Mouse (Mus musculus): ENCODE measurements around the gene Pnkd. TPM values are rescaled to one million over a fixed set of nuclear protein-coding genes. Genes with fewer than 3 reads are reported as not detected.

Pnkd gene
- polyA plus RNA-seq, 1 experiment = 10.0 TPM

DNA sequence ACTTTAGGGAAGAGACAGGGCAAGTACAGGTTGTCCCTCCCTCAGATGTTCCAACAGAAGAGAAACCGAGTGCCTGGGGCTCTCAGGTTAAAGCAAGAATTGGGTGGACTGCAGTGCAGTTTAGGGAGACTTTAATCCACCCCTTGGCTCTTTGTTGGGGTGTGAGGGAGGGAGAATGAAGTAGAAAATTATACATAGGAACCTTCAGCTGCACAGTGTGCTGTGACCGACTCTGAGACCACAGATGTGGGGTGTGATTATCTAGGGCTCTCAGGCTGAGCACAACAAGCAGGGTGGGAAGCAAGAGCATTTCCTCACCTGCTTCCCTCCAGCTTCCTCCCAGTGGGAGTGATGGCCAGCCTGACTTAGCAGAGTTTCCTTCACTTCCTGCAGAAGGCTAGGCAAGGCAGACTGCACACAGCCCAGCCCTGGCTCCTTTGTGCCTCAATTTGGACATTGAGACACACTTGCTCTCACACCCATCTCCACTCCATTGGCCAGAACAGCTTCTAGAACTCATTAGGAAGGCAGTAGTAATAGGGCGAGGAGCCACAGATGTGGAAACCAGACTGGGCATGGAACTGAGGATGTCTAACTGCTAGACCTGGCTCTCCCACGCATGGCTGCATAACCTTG is 46.4 kb downstream of the Pnkd start:
- H3K4me1 ChIP-seq (ENCODE audit: control insufficient read depth) = peaks cover 35% of the 10 kb centered on the region
- peaks cover 24% of the 10 kb centered on the region for H3K27me3 ChIP-seq (ENCODE audit: control insufficient read depth)
- no peak for TF ChIP-seq TAL1 (IDR thresholded peaks at IDR 0.05; ENCODE audit: low read length)
- no peak for TF ChIP-seq GATA1 (IDR thresholded peaks at IDR 0.05; ENCODE audit: low read length)
- no peaks in the 10 kb centered on the region for H3K9me3 ChIP-seq (ENCODE audit: control insufficient read depth, low read length)
- no peak overlapping the region for H3K4me3 ChIP-seq (replicated peaks)
- H3K36me3 ChIP-seq (ENCODE audit: control insufficient read depth) = no peaks in the 10 kb centered on the region

DNA sequence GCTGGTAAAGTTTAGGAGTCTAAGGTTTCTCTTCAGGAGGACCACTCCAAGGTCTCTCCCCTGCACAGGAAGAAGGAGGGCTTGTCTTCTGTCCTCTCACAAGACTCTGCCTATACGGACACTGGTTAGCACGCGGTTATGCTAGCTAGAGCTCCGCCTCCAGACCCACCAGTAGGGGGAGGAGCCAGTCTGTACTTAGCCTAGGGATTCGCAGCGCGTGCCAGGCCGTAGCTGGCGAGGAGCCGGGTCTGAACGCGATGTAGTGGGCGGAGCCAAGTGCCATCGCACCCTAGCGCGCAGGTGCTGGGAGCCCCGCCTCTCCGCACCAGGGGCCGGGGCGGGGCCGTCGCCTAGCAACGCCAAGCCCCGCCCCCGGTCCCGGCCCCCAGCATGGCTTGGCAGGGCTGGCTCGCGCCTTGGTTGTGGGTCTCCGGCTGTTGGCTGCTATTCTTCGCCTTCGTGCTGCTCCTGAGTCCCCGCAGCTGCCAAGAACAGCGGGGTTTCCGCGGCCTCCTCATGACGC is 47.6 kb downstream of the Pnkd start:
- H3K27me3 ChIP-seq (ENCODE audit: control insufficient read depth) = peaks cover 24% of the 10 kb centered on the region
- H3K4me1 ChIP-seq (ENCODE audit: control insufficient read depth) = peaks cover 35% of the 10 kb centered on the region
- peak overlapping the region; percentile 56 for H3K4me3 ChIP-seq (replicated peaks)
- TF ChIP-seq TAL1 (IDR thresholded peaks at IDR 0.05; ENCODE audit: low read length) = no peak
- no peak for TF ChIP-seq GATA1 (IDR thresholded peaks at IDR 0.05; ENCODE audit: low read length)
- H3K36me3 ChIP-seq (ENCODE audit: control insufficient read depth) = no peaks in the 10 kb centered on the region
- no peaks in the 10 kb centered on the region for H3K9me3 ChIP-seq (ENCODE audit: control insufficient read depth, low read length)

DNA sequence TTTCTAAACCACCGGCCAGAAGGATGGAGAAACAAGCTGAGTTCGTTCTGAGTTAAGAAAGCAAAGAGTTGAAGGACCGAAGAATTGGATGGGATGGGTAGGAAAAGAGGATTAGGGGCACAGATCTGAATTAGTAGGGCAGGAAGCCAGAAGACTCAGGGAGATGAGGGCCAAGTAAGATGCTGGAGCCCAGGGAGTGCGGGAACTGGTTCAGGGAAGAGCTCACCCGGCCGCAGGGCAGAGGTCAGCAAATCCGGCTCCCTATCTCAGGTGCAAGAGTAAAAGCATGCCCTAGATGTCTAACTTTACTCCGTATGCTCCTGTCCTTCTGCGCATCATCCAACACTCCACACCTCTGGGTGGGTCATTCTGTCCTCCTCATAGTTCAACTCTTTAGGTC is 48.2 kb downstream of the Pnkd start:
- Histone ChIP-seq H3K4me1 (ENCODE audit: control insufficient read depth) (peaks cover 35% of the 10 kb centered on the region), H3K27me3 (ENCODE audit: control insufficient read depth) (peaks cover 24% of the 10 kb centered on the region), H3K4me3 (replicated peaks) (peak overlapping the region; percentile 56), H3K9me3 (ENCODE audit: control insufficient read depth, low read length) (no peaks in the 10 kb centered on the region), H3K36me3 (ENCODE audit: control insufficient read depth) (no peaks in the 10 kb centered on the region)
- no peak for TF ChIP-seq GATA1 (IDR thresholded peaks at IDR 0.05; ENCODE audit: low read length)
- TF ChIP-seq TAL1 (IDR thresholded peaks at IDR 0.05; ENCODE audit: low read length) = no peak

DNA sequence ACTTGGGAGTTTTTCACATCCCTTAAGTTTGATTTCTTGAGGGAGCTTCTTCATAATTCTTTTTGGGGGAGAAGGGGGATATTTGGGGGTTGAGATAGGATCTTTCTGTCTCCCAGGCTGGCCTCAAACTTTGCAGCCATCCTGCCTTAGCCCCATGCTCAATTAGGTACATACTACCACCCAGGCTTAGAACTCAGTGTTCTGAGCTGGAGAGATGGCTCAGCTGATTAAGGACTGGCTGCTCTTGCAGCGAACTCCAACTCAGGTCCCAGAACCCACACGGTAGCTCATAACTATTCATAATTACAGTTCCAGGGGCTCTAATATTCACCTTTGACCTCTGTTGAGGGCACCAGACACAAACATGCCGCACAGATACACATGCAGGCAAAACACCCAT is 49.9 kb downstream of the Pnkd start:
- Histone ChIP-seq H3K36me3 (ENCODE audit: control insufficient read depth) (no peaks in the 10 kb centered on the region), H3K27me3 (ENCODE audit: control insufficient read depth) (peaks cover 24% of the 10 kb centered on the region), H3K4me1 (ENCODE audit: control insufficient read depth) (peaks cover 35% of the 10 kb centered on the region), H3K9me3 (ENCODE audit: control insufficient read depth, low read length) (no peaks in the 10 kb centered on the region), H3K4me3 (replicated peaks) (no peak overlapping the region)
- TF ChIP-seq TAL1 (IDR thresholded peaks at IDR 0.05; ENCODE audit: low read length) = no peak
- no peak for TF ChIP-seq GATA1 (IDR thresholded peaks at IDR 0.05; ENCODE audit: low read length)

DNA sequence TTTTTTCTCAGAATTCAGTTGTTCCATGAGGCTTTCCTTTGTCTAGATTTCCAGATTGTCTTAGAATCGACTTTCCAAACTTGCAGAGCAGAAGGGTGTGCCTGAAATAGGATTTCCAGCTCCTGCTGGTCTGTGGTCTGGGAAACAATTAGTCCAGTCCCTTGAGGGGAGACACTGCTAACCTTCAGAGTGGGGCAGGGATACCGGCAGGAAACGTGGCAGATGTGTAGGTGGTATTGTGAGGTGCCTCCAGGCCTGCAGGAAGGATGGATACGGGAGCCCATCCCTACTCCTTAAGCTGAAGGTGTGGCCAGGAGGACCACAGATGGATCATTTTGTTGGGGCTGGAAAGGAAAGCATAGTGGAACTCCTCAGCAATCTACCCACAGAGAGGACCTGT is 50.3 kb downstream of the Pnkd start:
- H3K36me3 ChIP-seq (ENCODE audit: control insufficient read depth) = no peaks in the 10 kb centered on the region
- H3K9me3 ChIP-seq (ENCODE audit: control insufficient read depth, low read length) = no peaks in the 10 kb centered on the region
- H3K4me3 ChIP-seq (replicated peaks) = no peak overlapping the region
- H3K4me1 ChIP-seq (ENCODE audit: control insufficient read depth) = peaks cover 34% of the 10 kb centered on the region
- TF ChIP-seq TAL1 (IDR thresholded peaks at IDR 0.05; ENCODE audit: low read length) (no peak), GATA1 (IDR thresholded peaks at IDR 0.05; ENCODE audit: low read length) (no peak)
- H3K27me3 ChIP-seq (ENCODE audit: control insufficient read depth) = peaks cover 24% of the 10 kb centered on the region

DNA sequence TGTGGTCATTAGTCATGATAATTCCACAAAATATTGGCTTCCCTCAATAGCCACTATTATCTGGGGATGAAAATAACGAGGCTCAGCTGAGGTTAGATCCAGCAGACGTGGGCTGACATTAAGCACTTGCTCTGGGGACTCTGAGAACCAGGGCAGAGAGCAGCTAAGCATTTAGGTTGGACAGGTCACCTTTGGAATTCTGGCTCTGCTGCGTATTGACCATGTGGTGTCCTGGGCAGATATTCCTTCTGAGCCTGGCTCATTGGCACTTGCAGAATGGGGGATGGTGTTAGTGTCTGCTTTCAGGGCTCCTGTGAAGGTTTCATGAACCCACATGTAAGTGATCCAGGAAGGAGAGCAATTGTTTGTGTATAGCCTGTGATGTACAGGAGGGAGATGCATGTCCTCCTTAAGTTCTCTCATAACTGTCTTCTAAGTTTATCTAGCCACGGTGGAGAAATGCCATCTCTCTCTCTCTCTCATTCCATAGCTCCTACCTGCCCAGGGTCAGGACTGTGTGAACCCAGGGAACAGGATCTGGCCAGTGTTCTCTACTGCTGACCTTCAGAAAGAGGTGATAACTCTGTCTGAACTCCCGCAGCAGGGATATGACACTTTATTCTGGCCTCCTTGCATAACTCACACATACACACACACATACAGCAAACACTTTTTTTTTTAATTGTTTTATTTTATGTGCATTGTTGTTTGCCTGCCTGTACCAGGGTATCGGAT is 50.9 kb downstream of the Pnkd start:
- H3K9me3 ChIP-seq (ENCODE audit: control insufficient read depth, low read length) = peaks cover 3% of the 10 kb centered on the region; the same call in 1 of the 2 replicates
- no peak overlapping the region for H3K4me3 ChIP-seq (replicated peaks)
- no peaks in the 10 kb centered on the region for H3K36me3 ChIP-seq (ENCODE audit: control insufficient read depth)
- peaks cover 24% of the 10 kb centered on the region for H3K27me3 ChIP-seq (ENCODE audit: control insufficient read depth)
- H3K4me1 ChIP-seq (ENCODE audit: control insufficient read depth) = peaks cover 34% of the 10 kb centered on the region
- TF ChIP-seq GATA1 (IDR thresholded peaks at IDR 0.05; ENCODE audit: low read length) (no peak), TAL1 (IDR thresholded peaks at IDR 0.05; ENCODE audit: low read length) (no peak)

DNA sequence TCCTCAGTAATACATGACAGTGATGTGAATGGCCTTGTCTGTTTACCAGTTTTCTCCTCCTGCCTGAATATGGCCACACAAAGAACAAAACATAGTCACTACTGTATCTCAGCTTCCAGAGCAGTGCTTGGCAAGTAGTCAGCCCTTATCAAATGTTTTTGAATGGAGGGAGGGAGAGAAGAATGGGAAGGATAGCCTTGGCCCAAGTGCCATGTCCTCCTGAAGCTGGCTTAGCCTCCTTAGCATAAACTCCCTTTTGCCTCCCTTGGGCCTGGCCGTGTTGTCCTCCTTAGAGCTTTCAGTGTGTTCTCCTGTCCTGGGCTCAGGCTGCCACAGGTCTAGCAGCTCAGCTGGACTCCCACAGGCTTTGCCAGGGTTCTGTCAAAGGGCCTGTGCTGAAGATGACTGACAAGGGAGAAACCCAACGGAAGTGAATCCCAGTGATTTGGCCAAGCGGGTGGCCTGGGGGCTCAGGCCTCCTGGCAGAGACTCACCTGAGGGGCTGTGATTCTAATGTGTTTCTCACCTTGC is 52.6 kb downstream of the Pnkd start:
- Histone ChIP-seq H3K4me3 (replicated peaks) (no peak overlapping the region), H3K4me1 (ENCODE audit: control insufficient read depth) (peaks cover 18% of the 10 kb centered on the region), H3K36me3 (ENCODE audit: control insufficient read depth) (no peaks in the 10 kb centered on the region), H3K9me3 (ENCODE audit: control insufficient read depth, low read length) (peaks cover 3% of the 10 kb centered on the region; the same call in 1 of the 2 replicates), H3K27me3 (ENCODE audit: control insufficient read depth) (peaks cover 23% of the 10 kb centered on the region)
- no peak for TF ChIP-seq TAL1 (IDR thresholded peaks at IDR 0.05; ENCODE audit: low read length)
- TF ChIP-seq GATA1 (IDR thresholded peaks at IDR 0.05; ENCODE audit: low read length) = no peak

DNA sequence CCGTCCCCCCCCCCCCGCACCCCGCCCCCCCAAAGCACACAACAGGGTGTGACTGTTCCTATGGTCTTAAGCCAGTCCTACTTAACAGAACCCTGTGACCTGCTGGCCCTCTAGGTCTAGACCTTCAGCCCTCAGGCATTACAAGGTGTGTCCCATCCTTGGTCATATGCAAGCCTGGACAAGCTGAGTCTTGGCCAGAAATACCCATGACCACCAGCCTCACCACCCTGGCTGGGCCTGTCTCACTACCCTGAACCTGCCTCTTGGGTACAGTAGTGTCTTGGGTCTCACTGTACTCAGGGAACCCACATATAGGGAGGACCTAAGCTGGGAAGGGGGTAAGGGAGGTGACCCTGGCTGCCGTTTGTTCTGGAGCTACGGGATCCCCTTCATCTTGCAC is 53.3 kb downstream of the Pnkd start:
- Histone ChIP-seq H3K9me3 (ENCODE audit: control insufficient read depth, low read length) (peaks cover 3% of the 10 kb centered on the region; the same call in 1 of the 2 replicates), H3K27me3 (ENCODE audit: control insufficient read depth) (peaks cover 16% of the 10 kb centered on the region), H3K4me1 (ENCODE audit: control insufficient read depth) (peaks cover 10% of the 10 kb centered on the region), H3K4me3 (replicated peaks) (no peak overlapping the region), H3K36me3 (ENCODE audit: control insufficient read depth) (no peaks in the 10 kb centered on the region)
- no peak for TF ChIP-seq TAL1 (IDR thresholded peaks at IDR 0.05; ENCODE audit: low read length)
- no peak for TF ChIP-seq GATA1 (IDR thresholded peaks at IDR 0.05; ENCODE audit: low read length)

DNA sequence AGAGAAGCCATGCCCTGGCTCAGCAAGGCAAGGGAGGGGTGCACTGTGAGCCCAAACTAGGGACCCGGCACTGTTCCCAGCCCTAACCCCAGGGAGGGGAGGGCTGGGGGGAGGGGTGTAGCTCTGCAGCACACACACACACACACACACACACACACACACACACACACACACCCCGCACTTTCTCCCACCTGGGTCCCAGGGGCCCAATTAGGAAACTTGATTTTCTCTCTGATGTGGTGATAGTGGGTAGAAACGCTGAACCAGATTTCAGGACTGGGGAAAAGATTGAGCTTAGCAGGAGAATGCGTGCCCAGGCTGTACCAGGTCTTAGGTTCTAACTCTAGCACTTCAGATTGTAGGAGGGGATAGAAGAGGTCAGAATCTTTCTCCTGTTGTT is 53.9 kb downstream of the Pnkd start:
- no peak overlapping the region for H3K4me3 ChIP-seq (replicated peaks)
- H3K27me3 ChIP-seq (ENCODE audit: control insufficient read depth) = peaks cover 10% of the 10 kb centered on the region
- no peaks in the 10 kb centered on the region for H3K36me3 ChIP-seq (ENCODE audit: control insufficient read depth)
- TF ChIP-seq GATA1 (IDR thresholded peaks at IDR 0.05; ENCODE audit: low read length) (no peak), TAL1 (IDR thresholded peaks at IDR 0.05; ENCODE audit: low read length) (no peak)
- H3K4me1 ChIP-seq (ENCODE audit: control insufficient read depth) = peaks cover 7% of the 10 kb centered on the region
- peaks cover 3% of the 10 kb centered on the region; the same call in 1 of the 2 replicates for H3K9me3 ChIP-seq (ENCODE audit: control insufficient read depth, low read length)
